Mouse (Mus musculus) ovary, postnatal 10 days (tissue): ENCODE results near the gene Doc2a.
"Not testable (repeated sequence)": the region's sequence is repeated elsewhere in the genome, so short reads cannot be mapped to it uniquely, and the experiment has no call there.

ENCODE experiments used
- DNase-seq: peaks from one replicate; pipeline ENCODE4 v3.0.0; 2022; ENCODE audit warnings: low spot score

Gene Doc2a

DNA sequence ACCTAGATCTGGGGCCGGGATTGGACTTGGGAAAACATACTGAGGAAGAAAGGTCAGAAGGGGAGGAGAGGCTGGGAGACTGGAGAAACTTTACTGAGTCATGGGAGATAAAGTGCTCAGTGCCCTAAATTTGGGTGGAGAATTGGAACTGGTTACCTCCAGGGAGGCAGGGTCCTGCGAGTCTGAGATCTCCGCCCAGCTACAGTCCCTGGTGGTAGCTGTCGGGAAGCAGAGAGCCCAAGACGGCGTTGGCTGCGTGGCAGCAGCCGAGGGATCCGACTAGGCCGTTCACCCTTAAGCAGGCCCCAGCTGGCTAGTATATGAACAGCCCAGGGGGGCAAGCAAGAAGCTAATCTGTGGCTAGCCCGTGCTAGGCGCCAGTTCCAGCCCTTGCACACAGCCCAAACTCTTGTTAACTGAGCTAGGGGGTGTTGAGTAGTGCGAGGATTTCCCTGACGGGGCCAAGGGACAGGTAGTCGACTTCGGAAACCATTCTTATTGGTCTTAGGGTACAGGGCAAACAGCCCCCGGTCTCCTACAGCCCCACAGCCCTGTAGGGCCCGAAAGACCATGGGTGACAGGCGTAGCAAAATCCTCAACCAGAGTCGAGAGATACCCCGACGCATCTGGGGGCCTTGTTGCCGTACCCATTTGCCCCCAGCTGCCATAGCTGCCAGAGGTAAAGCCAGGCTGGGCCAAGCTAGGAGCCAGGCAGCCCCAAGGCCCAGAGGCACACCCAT is 22.7 kb downstream of the Doc2a start:
- no peak for DNase-seq

DNA sequence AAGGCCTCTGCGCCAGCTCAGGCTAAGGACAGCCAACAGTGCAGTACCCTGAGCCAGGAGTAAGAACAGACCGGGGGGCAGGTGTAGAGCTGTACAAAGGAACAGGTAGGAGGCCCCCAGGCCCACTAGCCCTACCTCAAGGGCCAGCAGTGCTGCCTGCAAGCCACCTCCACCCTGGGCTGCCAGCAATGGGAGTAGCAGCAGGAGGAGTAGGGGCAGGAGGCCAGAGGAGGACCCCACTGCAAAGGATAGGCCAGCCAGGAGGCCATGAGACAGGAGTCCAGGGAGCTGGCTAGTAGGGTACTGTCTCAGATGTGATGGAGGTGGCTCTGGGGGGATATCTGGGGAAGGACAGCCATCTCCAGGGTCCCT is 23.3 kb downstream of the Doc2a start:
- DNase-seq = no peak

DNA sequence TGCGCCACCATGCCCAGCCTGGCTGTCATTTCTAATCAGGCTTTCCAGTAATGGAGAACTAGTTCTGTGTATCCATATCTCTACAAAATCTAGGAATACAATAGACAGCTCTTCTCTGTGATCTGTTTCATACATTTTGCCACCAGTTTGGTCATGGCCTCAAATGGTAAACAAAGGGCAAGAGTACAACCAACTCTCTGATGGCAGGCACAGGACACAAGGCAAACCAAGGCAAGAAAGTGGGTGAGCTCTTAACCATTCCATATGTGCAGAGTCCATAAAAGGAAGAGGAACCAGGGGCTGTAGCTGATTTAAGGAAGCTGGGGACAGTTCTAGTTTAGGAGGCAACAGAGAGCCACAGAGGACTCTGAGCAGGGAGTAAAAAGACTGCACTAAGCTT is 30.0 kb downstream of the Doc2a start:
- DNase-seq = no peak

DNA sequence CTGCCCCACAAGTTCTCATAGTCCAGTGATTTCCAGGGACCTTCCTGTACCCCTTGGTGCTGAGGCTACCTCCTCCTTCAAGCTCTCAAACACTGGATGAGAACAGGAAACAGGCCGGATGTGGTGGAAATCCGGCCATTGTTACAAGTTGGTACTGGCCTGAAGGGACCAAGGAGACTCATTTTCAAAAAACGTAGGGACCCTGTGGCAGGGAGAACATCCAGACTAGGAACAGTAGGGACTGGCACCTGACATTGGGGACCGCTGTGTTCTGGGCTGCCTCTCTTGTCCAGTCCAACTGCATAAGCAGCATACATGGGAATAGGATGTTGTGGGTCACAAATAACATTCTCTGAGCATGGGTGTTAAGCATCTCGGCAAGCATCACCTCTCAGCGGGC is 33.8 kb downstream of the Doc2a start:
- DNase-seq = no peak

DNA sequence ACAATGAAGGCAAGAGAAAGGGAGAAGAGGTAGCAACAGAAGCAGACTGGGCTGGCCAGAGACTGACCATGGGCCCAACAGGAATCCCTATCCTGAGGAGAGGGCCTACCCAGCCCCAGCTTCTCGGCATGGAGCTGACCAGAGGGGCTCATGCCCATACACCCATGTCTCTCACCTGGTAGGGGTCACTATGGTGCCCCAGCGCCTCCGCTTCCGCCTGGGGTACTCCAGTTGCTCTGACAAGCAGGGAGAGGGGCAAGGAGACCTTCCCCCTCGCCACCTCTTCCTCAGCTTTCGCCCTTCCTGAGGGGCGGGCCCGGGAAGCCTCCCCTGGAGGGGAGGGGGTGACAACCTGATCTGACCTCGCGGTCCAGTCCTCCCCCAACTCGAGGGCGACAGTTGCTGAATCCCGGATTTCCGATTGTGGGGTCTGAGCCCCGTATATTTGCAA is 36.5 kb downstream of the Doc2a start:
- no peak for DNase-seq

DNA sequence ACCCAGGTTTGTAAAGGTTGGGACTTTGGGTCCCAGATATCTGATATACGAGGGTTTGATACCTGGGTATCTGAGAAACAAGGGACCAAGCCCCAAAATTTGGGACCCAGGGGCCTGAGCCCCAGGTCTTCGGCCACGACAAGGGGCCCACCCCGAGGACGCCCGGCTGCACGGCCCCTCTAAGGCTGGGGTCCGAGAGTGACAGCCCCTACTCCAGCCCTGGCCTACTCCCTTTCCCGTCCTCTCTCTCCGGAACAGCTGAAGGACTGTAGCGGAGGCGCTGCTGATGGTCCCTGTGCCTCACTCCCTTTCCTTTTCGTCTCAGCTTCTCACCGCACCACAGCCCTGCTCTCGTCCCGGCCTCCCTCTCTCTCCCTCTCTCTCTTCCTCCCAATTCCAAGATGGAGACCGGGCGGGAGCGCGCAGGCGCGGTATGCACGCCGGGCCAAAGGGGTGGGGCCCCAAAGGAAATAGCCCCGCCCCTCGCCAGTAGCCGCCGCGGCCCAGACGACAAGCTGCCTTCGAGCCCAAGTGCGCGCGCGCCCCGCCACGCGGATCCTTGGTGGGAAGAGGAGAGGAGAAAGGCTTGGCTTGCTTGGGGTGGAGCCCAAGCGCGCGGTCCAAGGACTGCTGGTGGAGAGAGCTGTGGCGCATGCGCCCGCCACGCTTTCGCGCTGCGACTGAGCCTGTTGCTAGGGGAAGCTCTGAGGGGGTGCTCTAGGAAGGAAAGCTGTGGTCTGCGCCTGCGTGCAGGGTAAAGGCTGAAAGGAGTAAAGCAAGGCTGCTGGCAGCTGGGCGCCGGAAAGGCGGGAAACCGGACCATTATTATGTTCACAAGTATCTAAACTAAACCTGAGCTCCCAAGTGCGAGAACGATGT is 37.3 kb downstream of the Doc2a start, which contains the start of gene Taok2:
Taok2 (minus strand) TSS at position 418 of the 879 bp plus-strand sequence.
- peak; percentile 95 for DNase-seq

DNA sequence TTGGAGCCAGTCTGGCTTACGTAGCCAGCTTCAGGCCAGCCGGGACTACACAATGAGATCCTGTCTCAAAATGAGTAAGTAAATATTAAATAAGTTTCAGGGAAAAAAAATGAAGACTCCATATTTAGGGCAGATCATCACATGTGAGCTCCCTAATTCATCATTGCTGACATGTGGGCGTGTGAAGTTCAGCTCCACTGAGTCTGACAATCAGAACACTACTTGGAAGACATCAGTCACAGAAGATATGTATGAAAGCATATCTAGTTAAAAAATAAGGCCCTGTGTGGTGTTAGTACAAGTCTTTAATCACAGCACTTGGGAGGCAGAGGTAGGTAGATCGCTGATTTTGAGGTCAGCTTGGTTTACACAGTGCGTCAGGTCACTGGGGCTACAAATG is 40.1 kb downstream of the Doc2a start:
- DNase-seq = no peak

DNA sequence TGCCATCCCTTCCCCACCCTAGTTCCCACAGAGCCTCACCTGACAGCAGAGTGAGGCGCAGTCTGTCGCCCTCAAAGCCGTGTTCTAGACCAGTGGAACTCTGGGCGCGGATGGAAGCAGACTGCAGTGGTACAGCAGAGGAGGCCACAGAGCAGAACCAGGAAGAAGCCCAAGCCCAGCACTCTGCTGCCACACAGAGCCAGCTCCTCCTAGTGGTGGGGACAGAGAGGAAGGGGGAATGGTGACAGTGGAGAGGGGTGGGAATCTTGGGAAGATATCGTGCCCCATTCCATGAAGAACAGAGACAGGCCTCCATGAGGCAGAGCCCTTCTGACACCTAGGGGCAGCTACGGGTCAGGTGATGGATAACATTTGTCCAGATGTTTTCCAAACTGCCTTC is 41.6 kb downstream of the Doc2a start:
- DNase-seq = no peak

DNA sequence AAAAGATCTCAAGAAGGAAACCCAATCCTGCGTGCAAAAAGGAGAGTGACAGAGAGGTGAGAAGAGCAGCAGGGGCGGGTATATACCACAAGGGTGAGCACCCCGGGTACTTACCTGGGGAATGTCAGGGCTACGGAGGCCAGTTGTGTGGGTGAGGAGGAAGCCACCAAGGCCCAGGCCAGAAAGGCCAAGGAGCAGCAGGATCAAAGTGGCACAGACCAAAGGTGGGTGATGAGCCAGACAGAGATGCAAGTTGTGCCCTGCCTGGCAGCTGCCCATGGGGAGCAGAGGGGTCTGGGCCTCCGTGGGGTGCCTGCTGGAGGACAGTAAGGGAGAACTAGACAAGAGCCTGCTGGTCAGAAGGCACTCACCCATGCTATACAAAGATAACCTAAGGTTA is 49.7 kb downstream of the Doc2a start:
- DNase-seq = no peak

DNA sequence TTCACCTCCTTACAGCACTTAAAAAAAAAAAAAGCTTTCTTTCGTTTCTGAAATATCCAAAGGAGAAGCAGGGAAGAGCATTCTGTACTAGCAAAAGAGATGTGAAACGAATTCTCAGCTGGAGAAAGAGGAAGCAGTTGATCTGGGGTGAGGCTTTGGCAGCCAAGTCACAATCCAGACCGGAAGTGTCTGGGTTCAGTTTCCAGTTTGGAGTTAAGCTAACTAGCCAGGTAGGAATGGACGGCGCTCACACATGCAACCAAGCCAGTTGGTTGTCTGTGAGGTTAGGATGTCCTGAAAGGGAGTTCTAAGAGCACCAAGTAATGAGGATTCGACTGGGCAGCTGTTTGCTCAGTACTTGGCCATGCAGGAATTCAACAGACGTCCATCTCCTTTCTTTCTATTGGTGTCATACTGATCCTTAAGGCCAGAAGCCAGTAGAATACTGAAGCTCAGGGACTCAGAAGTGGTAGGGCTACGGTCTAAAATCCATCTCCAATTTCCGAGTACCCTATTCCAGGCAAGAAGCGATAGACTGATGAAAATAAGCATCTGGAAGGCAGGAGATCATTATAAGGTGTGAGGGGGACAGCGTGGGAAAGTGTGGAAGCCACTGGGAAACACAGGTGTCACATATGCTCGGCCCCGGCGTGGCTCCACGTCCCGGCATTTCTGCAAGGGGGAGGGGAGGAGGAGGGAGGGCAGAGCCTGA is 50.3 kb downstream of the Doc2a start:
- DNase-seq = no peak

DNA sequence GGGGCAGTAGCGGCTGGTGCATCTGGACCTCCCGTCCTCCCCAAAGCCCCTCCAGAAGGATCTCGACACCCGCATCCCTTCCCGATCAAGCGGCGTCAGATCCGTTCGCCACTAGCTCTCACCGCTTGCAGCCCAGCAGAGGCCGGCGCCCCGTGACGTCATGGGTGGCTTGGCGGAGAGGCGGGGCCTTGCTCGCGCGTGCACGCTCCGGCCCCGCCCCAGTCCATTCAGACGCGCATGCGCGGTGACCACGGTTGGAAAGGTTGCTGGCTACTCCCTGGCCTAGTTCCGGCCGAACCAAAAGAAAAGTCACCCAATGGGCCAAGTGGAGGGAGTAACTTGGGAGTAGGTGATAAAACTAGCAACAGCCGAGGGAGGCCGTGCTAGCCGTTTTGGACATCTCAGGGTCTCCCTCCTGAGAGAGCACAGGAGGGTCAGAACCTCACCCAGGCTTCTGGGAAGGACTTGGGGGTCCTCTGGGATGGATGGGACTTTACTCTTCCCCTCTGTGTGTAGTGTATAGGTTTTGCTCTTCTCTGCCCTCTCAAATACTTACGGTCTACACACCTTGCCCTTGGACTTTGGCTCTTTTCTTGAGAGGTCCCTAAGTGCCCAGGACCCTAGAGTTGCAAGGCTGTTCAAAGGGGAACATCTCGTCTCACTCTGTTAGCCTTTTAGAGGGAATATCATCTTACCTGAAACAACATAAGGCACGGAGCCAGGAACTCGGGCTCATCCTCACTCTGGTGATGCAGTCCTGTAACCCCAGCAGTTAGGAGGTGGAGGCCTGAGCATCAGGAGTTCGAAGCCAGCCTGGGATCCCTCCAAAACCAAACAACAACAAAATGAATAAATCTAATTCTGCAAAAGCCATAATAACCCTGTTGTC is 51.1 kb downstream of the Doc2a start:
- peak; percentile 97 for DNase-seq

DNA sequence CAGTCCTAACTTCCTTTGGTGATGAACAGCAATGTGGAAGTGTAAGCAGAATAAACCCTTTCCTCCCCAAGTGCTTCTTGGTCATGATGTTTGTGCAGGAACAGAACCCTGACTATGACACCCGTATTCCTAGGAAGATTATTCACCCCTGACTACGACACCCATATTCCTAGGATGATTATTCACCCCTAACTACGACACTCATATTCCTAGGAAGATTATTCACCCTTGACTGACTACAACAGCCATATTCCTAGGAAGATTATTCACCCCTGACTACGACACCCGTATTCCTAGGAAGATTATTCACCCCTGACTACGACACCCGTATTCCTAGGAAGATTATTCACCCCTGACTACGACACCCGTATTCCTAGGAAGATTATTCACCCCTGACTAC is 52.6 kb downstream of the Doc2a start:
- DNase-seq = not testable (repeated sequence)
